Mouse (Mus musculus): ENCODE results near the gene Ace. TPM values are rescaled to one million over a fixed set of nuclear protein-coding genes. Genes with fewer than 3 reads are reported as not detected.

The Ace gene
- total RNA-seq, 2 experiments from 2014 or later = 19.5 to 19.7 TPM

GRCm38 (mm10) chr11:105944770-105945672 is 22.7 kb upstream of the Ace start:
- DNase-seq (ENCODE audit: low spot score) = peak; percentile 38

- DNase-seq (ENCODE audit: low spot score) = no peak
Observed at GRCm38 (mm10) chr11:105946694-105947154, 21.0 kb upstream of the Ace start.

GRCm38 (mm10) chr11:105948255-105948654 is 19.5 kb upstream of the Ace start:
- no peak for DNase-seq (ENCODE audit: low spot score)

GRCm38 (mm10) chr11:105950519-105950918 is 17.2 kb upstream of the Ace start:
- no peak for DNase-seq (ENCODE audit: low spot score)

GRCm38 (mm10) chr11:105951601-105952044 is 16.1 kb upstream of the Ace start:
- DNase-seq (ENCODE audit: low spot score) = no peak

- no peak for DNase-seq (ENCODE audit: low spot score)
Observed at GRCm38 (mm10) chr11:105952111-105952510, 15.6 kb upstream of the Ace start.

- DNase-seq (ENCODE audit: low spot score) = no peak
Observed at GRCm38 (mm10) chr11:105952911-105953386, 14.8 kb upstream of the Ace start, which contains the start of gene Cyb561. TSS of gene Cyb561 (minus strand) at chr11:105953336.

- peak; percentile 69 for DNase-seq (ENCODE audit: low spot score)
Observed at GRCm38 (mm10) chr11:105953402-105953801, 14.3 kb upstream of the Ace start.

- peak; percentile 40 for DNase-seq (ENCODE audit: low spot score)
Observed at GRCm38 (mm10) chr11:105955815-105956430, 11.8 kb upstream of the Ace start.

- no peak for DNase-seq (ENCODE audit: low spot score)
Observed at GRCm38 (mm10) chr11:105957501-105957900, 10.2 kb upstream of the Ace start.

GRCm38 (mm10) chr11:105958566-105958965 is 9.2 kb upstream of the Ace start:
- DNase-seq (ENCODE audit: low spot score) = no peak

GRCm38 (mm10) chr11:105959355-105959754 is 8.4 kb upstream of the Ace start:
- no peak for DNase-seq (ENCODE audit: low spot score)

- no peak for DNase-seq (ENCODE audit: low spot score)
Observed at GRCm38 (mm10) chr11:105964691-105965090, 3.1 kb upstream of the Ace start.

GRCm38 (mm10) chr11:105966288-105966687 is 1.5 kb upstream of the Ace start:
- DNase-seq (ENCODE audit: low spot score) = no peak

GRCm38 (mm10) chr11:105968948-105969347 is 1.2 kb downstream of the Ace start:
- DNase-seq (ENCODE audit: low spot score) = no peak

GRCm38 (mm10) chr11:105969516-105969915 is 1.8 kb downstream of the Ace start:
- DNase-seq (ENCODE audit: low spot score) = peak; percentile 74

GRCm38 (mm10) chr11:105974593-105974992 is 6.8 kb downstream of the Ace start:
- peak; percentile 29 for DNase-seq (ENCODE audit: low spot score)

GRCm38 (mm10) chr11:105975050-105975449 is 7.3 kb downstream of the Ace start:
- no peak for DNase-seq (ENCODE audit: low spot score)

GRCm38 (mm10) chr11:105975636-105976035 is 7.9 kb downstream of the Ace start:
- DNase-seq (ENCODE audit: low spot score) = no peak

- no peak for DNase-seq (ENCODE audit: low spot score)
Observed at GRCm38 (mm10) chr11:105978232-105978631, 10.5 kb downstream of the Ace start.

GRCm38 (mm10) chr11:105978634-105979033 is 10.9 kb downstream of the Ace start:
- DNase-seq (ENCODE audit: low spot score) = no peak

- DNase-seq (ENCODE audit: low spot score) = no peak
Observed at GRCm38 (mm10) chr11:105984452-105984851, 16.7 kb downstream of the Ace start.
